ENCODE assay signal across 9 mouse cellular contexts in the genomic region with DNA sequence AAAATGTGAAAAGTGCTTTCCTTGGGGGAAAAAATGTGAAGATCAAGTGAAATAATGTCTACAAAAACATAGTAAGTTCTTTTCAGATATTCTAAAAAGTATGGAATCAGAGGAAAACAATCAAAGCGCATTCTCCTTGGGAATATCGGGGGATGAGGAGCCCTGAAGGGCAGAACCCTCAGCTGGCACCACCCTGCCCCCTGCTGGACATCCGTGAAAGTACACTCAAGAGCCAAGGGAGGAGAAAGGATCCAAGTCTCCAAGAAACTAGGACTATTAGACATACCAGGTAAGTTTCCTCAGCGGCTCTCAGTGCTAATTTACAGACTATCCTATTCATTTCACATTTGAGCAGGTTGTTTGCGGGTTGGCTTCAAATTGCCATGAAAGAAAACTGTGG. TPM values are rescaled to one million over a fixed set of nuclear protein-coding genes. Genes with fewer than 3 reads are reported as not detected.
DNase-seq lines count a peak whose midpoint lies in the region; ATAC-seq lines count a peak whose summit lies in the region.
"Had no signal": no experiment of that assay in that cellular context is flagged by ENCODE, and none has a peak within 500 bp of the region (broad histone marks: within the 10 kb centered on the region; RNA-seq: fewer than 3 reads in every experiment).

No protein-coding gene starts in this region.

- 0 out of 2 replicates have a peak, but pooled peaks cover 2% of the 10 kb centered on the region for H3K4me1 ChIP-seq in hindbrain, embryonic 10.5 days (replicated peaks)
- H3K4me1 ChIP-seq in hindbrain, embryonic 13.5 days (replicated peaks), result no peaks in the 10 kb centered on the region

- no peaks in the 10 kb centered on the region for H3K36me3 ChIP-seq in hindbrain, embryonic 10.5 days
- no peaks in the 10 kb centered on the region for H3K36me3 ChIP-seq in hindbrain, embryonic 13.5 days

- no peaks in the 10 kb centered on the region for H3K27me3 ChIP-seq in hindbrain, embryonic 10.5 days (ENCODE audit: insufficient read depth, poor library complexity, severe bottlenecking)
- H3K27me3 ChIP-seq in hindbrain, embryonic 13.5 days, result no peaks in the 10 kb centered on the region

- no peak overlapping the region for H3K9ac ChIP-seq in hindbrain, embryonic 13.5 days

- DNase-seq in hindbrain, embryonic 10.5 days (ENCODE audit: low spot score), result peak; percentile 72
- DNase-seq in WW6 (ENCODE audit: low read depth, low spot score), result peak; percentile 24
- DNase-seq in cerebellum, postnatal 4 days (ENCODE audit: low spot score in 2 of 2), result peak; percentile 65 to 84
- peak; percentile 11 for DNase-seq in gastrocnemius, postnatal 25 days
- peak; percentile 62 to 78 for DNase-seq in layer of hippocampus, postnatal 36 days
- DNase-seq in mesoderm, embryonic 11.5 days (ENCODE audit: low read depth, low spot score), result peak; percentile 68
- DNase-seq in testis, postnatal 14 days (ENCODE audit: low spot score), result peak; percentile 73

- no peak overlapping the region for H3K27ac ChIP-seq in hindbrain, embryonic 10.5 days
- no peak overlapping the region for H3K27ac ChIP-seq in hindbrain, embryonic 13.5 days
- H3K27ac ChIP-seq: macrophage had no signal

- H3K4me2 ChIP-seq in hindbrain, embryonic 13.5 days, result no peak overlapping the region

- no peak for ATAC-seq in hindbrain, embryonic 13.5 days (ENCODE audit: low FRiP score)

- H3K4me3 ChIP-seq in hindbrain, embryonic 10.5 days, result no peak overlapping the region
- H3K4me3 ChIP-seq in hindbrain, embryonic 13.5 days, result no peak overlapping the region

- WGBS in hindbrain, embryonic 10.5 days, result 16% methylated on average over 5 of the region's 5 CpGs
- WGBS in hindbrain, embryonic 13.5 days, result 25% methylated on average over 5 of the region's 5 CpGs

- H3K9me3 ChIP-seq in hindbrain, embryonic 10.5 days, result no peaks in the 10 kb centered on the region
- H3K9me3 ChIP-seq in hindbrain, embryonic 13.5 days, result no peaks in the 10 kb centered on the region

RNA-seq across cellular contexts. Expression of a gene that starts 28.8 kb away (rescaled TPM):
- 0.09 and 0.37 TPM in 2 replicates for polyA plus RNA-seq in hindbrain, embryonic 10.5 days (2016; fragmentation: Nextera tagmentation; extraction: Ambion mirVana)
- 0.99 and 1.2 TPM in 2 replicates for polyA plus RNA-seq in hindbrain, embryonic 13.5 days (2015; fragmentation: Nextera tagmentation; extraction: Ambion mirVana)
- 10 to 100 TPM; 91.1 to 92.1 TPM for total RNA-seq in gastrocnemius, postnatal 25 days (2021)
- total RNA-seq in layer of hippocampus, postnatal 36 days (2021), result 10 to 100 TPM; 41.6 to 48.2 TPM
- polyA plus RNA-seq: macrophage had no signal

Comparison
In these comparisons a context has a peak if more than half of its experiments do, and no peak if none do; other contexts are left out.
1. DNase-seq: peak in every context shown above with its lines; median percentile 74 in cerebellum, postnatal 4 days; 73 in testis, postnatal 14 days; 72 in hindbrain, embryonic 10.5 days; 70 in layer of hippocampus, postnatal 36 days; 68 in mesoderm, embryonic 11.5 days; 24 in WW6; 11 in gastrocnemius, postnatal 25 days.